Mouse (Mus musculus): Measurements from ENCODE around the gene Myo15b. TPM values are rescaled to one million over a fixed set of nuclear protein-coding genes. Genes with fewer than 3 reads are reported as not detected.

Gene Myo15b
- polyA plus RNA-seq, 1 experiment from 2014 or later, result 1.7 TPM

GRCm38 (mm10) chr11:115877174-115877755, 19.1 kb downstream of the Myo15b start:
- WGBS, result 61% methylated on average over 6 of the region's 6 CpGs
- Histone ChIP-seq H3K4me3 (ENCODE audit: low read length) (no peak overlapping the region), H3K4me1 (ENCODE audit: control insufficient read depth, insufficient read depth, low read length) (peaks cover 5% of the 10 kb centered on the region), H3K9ac (ENCODE audit: low read length) (no peak overlapping the region), H3K27me3 (ENCODE audit: control insufficient read depth, insufficient read depth, low read length) (no peaks in the 10 kb centered on the region; the same call in 1 of the 2 replicates), H3K9me3 (replicated peaks; ENCODE audit: control insufficient read depth, low read length) (no peaks in the 10 kb centered on the region), H3K4me2 (ENCODE audit: low read depth, low read length) (no peak overlapping the region), H3K36me3 (ENCODE audit: control insufficient read depth, insufficient read depth) (no peaks in the 10 kb centered on the region), H3K27ac (ENCODE audit: low read length) (no peak overlapping the region)
- no peak for ATAC-seq (replicated peaks; ENCODE audit: extremely low read depth, insufficient read depth, low FRiP score)

DNA sequence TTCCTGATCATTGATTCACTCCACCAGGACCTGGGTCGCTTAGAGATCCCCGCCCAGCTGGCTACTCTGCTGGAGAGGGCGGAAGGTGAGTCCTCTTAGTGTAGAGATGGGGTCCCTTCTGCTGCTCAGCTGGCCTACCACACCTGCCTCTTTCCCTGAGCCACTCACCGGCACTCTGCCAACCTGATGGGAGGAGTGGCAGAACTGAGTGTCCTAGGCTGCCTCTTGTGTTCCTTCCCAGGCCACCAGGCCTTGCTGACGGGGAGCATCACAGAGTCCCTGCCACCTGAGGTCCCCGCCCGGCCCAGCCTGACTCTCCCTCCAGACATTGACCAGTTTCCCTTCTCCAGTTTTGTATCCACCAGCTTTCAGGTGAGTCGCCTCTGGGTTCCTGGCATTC, 19.9 kb downstream of the Myo15b start:
- Histone ChIP-seq H3K4me2 (ENCODE audit: low read depth, low read length) (no peak overlapping the region), H3K4me3 (ENCODE audit: low read length) (no peak overlapping the region), H3K27me3 (ENCODE audit: control insufficient read depth, insufficient read depth, low read length) (peaks cover 3% of the 10 kb centered on the region), H3K9me3 (replicated peaks; ENCODE audit: control insufficient read depth, low read length) (no peaks in the 10 kb centered on the region), H3K4me1 (ENCODE audit: control insufficient read depth, insufficient read depth, low read length) (0 out of 2 replicates have a peak, but pooled peaks cover 3% of the 10 kb centered on the region), H3K36me3 (ENCODE audit: control insufficient read depth, insufficient read depth) (no peaks in the 10 kb centered on the region), H3K27ac (ENCODE audit: low read length) (no peak overlapping the region), H3K9ac (ENCODE audit: low read length) (no peak overlapping the region)
- no peak for ATAC-seq (replicated peaks; ENCODE audit: extremely low read depth, insufficient read depth, low FRiP score)
- 80% methylated on average over 8 of the region's 8 CpGs for WGBS

DNA sequence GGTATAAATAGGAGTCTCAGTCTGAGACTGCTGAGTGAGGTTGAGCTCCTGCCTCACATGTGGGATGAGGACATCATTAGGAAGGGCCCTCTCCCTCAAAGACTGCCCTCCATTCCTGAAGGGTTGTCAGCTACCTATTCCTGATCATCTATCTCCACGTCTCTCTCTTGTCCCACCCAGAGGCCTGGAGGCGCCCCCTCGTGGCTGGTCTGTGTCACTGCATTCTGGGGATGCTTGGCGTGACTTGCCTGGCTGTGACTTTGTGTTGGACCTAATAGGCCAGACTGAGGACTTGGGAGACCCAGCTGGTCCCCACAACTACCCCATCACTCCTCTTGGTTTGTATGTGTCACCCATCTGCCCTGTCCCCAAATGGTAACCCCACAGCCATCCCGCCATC, 22.8 kb downstream of the Myo15b start:
- H3K4me1 ChIP-seq (ENCODE audit: control insufficient read depth, insufficient read depth, low read length), result 0 out of 2 replicates have a peak, but pooled peaks cover 3% of the 10 kb centered on the region
- no peaks in the 10 kb centered on the region for H3K36me3 ChIP-seq (ENCODE audit: control insufficient read depth, insufficient read depth)
- peaks cover 13% of the 10 kb centered on the region for H3K27me3 ChIP-seq (ENCODE audit: control insufficient read depth, insufficient read depth, low read length)
- no peak overlapping the region for H3K9ac ChIP-seq (ENCODE audit: low read length)
- H3K4me2 ChIP-seq (ENCODE audit: low read depth, low read length), result no peak overlapping the region
- no peak overlapping the region for H3K27ac ChIP-seq (ENCODE audit: low read length)
- ATAC-seq (replicated peaks; ENCODE audit: extremely low read depth, insufficient read depth, low FRiP score), result no peak
- H3K4me3 ChIP-seq (ENCODE audit: low read length), result no peak overlapping the region
- 29% methylated on average over 5 of the region's 5 CpGs for WGBS
- no peaks in the 10 kb centered on the region for H3K9me3 ChIP-seq (replicated peaks; ENCODE audit: control insufficient read depth, low read length)

- H3K4me1 ChIP-seq (ENCODE audit: control insufficient read depth, insufficient read depth, low read length), result no peaks in the 10 kb centered on the region
- no peak overlapping the region for H3K4me2 ChIP-seq (ENCODE audit: low read depth, low read length)
- H3K27me3 ChIP-seq (ENCODE audit: control insufficient read depth, insufficient read depth, low read length), result peaks cover 13% of the 10 kb centered on the region
- H3K4me3 ChIP-seq (ENCODE audit: low read length), result no peak overlapping the region
- no peaks in the 10 kb centered on the region for H3K36me3 ChIP-seq (ENCODE audit: control insufficient read depth, insufficient read depth)
- H3K27ac ChIP-seq (ENCODE audit: low read length), result no peak overlapping the region
- no peaks in the 10 kb centered on the region for H3K9me3 ChIP-seq (replicated peaks; ENCODE audit: control insufficient read depth, low read length)
- H3K9ac ChIP-seq (ENCODE audit: low read length), result no peak overlapping the region; the same call in 1 of the 2 replicates
- WGBS, result 30% methylated on average over 17 of the region's 17 CpGs
- ATAC-seq (replicated peaks; ENCODE audit: extremely low read depth, insufficient read depth, low FRiP score), result no peak
Measured at GRCm38 (mm10) chr11:115883251-115883650, 25.0 kb downstream of the Myo15b start.

- H3K36me3 ChIP-seq (ENCODE audit: control insufficient read depth, insufficient read depth), result no peaks in the 10 kb centered on the region
Measured at GRCm38 (mm10) chr11:115884361-115884760, 26.2 kb downstream of the Myo15b start.

DNA sequence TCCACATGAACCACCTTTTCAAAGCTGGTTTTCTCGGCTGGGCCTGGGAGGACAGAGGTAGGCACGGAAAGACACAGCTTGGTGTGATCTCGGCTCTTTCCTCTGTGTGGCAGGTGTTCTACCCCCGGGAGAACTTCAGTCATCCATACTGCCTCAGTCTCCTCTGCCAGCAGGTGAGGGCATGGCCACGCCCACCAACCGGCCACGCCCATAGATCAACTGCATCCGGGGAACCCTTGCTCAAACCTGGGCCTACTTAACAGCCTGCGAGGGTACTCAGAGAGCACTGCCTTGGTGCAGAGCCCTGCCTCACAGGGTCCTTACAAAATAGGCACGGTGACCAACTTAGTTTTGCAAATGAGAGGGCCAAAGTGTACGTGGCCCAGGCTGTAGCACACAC, 27.1 kb downstream of the Myo15b start:
- 70% methylated on average over 11 of the region's 11 CpGs for WGBS
- no peaks in the 10 kb centered on the region for H3K4me1 ChIP-seq (ENCODE audit: control insufficient read depth, insufficient read depth, low read length)
- no peak overlapping the region for H3K4me2 ChIP-seq (ENCODE audit: low read depth, low read length)
- H3K36me3 ChIP-seq (ENCODE audit: control insufficient read depth, insufficient read depth), result no peaks in the 10 kb centered on the region
- no peak overlapping the region for H3K9ac ChIP-seq (ENCODE audit: low read length)
- no peak for ATAC-seq (replicated peaks; ENCODE audit: extremely low read depth, insufficient read depth, low FRiP score)
- H3K27me3 ChIP-seq (ENCODE audit: control insufficient read depth, insufficient read depth, low read length), result peaks cover 13% of the 10 kb centered on the region
- H3K4me3 ChIP-seq (ENCODE audit: low read length), result no peak overlapping the region
- H3K27ac ChIP-seq (ENCODE audit: low read length), result no peak overlapping the region
- no peaks in the 10 kb centered on the region for H3K9me3 ChIP-seq (replicated peaks; ENCODE audit: control insufficient read depth, low read length)

More at GRCm38 (mm10) chr11:115884361-115884760, 26.2 kb downstream of the Myo15b start:
- Histone ChIP-seq H3K27me3 (ENCODE audit: control insufficient read depth, insufficient read depth, low read length) (peaks cover 13% of the 10 kb centered on the region), H3K9me3 (replicated peaks; ENCODE audit: control insufficient read depth, low read length) (no peaks in the 10 kb centered on the region), H3K4me3 (ENCODE audit: low read length) (no peak overlapping the region), H3K4me2 (ENCODE audit: low read depth, low read length) (no peak overlapping the region), H3K27ac (ENCODE audit: low read length) (no peak overlapping the region), H3K4me1 (ENCODE audit: control insufficient read depth, insufficient read depth, low read length) (no peaks in the 10 kb centered on the region), H3K9ac (ENCODE audit: low read length) (no peak overlapping the region)
- WGBS, result 82% methylated on average over 3 of the region's 3 CpGs
- ATAC-seq (replicated peaks; ENCODE audit: extremely low read depth, insufficient read depth, low FRiP score), result no peak

GRCm38 (mm10) chr11:115886446-115886845, 28.2 kb downstream of the Myo15b start:
- no peaks in the 10 kb centered on the region for H3K9me3 ChIP-seq (replicated peaks; ENCODE audit: control insufficient read depth, low read length)
- H3K4me3 ChIP-seq (ENCODE audit: low read length), result no peak overlapping the region
- peaks cover 13% of the 10 kb centered on the region for H3K27me3 ChIP-seq (ENCODE audit: control insufficient read depth, insufficient read depth, low read length)
- H3K9ac ChIP-seq (ENCODE audit: low read length), result no peak overlapping the region
- H3K27ac ChIP-seq (ENCODE audit: low read length), result no peak overlapping the region
- no peaks in the 10 kb centered on the region for H3K36me3 ChIP-seq (ENCODE audit: control insufficient read depth, insufficient read depth)
- 81% methylated on average over 11 of the region's 11 CpGs for WGBS
- H3K4me2 ChIP-seq (ENCODE audit: low read depth, low read length), result no peak overlapping the region
- H3K4me1 ChIP-seq (ENCODE audit: control insufficient read depth, insufficient read depth, low read length), result no peaks in the 10 kb centered on the region
- no peak for ATAC-seq (replicated peaks; ENCODE audit: extremely low read depth, insufficient read depth, low FRiP score)

- WGBS, result 88% methylated on average over 5 of the region's 5 CpGs
- Histone ChIP-seq H3K4me3 (ENCODE audit: low read length) (no peak overlapping the region), H3K27me3 (ENCODE audit: control insufficient read depth, insufficient read depth, low read length) (peaks cover 11% of the 10 kb centered on the region), H3K9me3 (replicated peaks; ENCODE audit: control insufficient read depth, low read length) (no peaks in the 10 kb centered on the region), H3K36me3 (ENCODE audit: control insufficient read depth, insufficient read depth) (no peaks in the 10 kb centered on the region), H3K4me2 (ENCODE audit: low read depth, low read length) (no peak overlapping the region), H3K9ac (ENCODE audit: low read length) (no peak overlapping the region), H3K4me1 (ENCODE audit: control insufficient read depth, insufficient read depth, low read length) (no peaks in the 10 kb centered on the region), H3K27ac (ENCODE audit: low read length) (no peak overlapping the region)
- no peak for ATAC-seq (replicated peaks; ENCODE audit: extremely low read depth, insufficient read depth, low FRiP score)
Measured at GRCm38 (mm10) chr11:115888020-115888419, 29.8 kb downstream of the Myo15b start.

- Histone ChIP-seq H3K9me3 (replicated peaks; ENCODE audit: control insufficient read depth, low read length) (no peaks in the 10 kb centered on the region), H3K27ac (ENCODE audit: low read length) (no peak overlapping the region), H3K4me3 (ENCODE audit: low read length) (no peak overlapping the region), H3K9ac (ENCODE audit: low read length) (no peak overlapping the region), H3K36me3 (ENCODE audit: control insufficient read depth, insufficient read depth) (peaks cover 2% of the 10 kb centered on the region; the same call in 1 of the 2 replicates), H3K4me2 (ENCODE audit: low read depth, low read length) (no peak overlapping the region), H3K27me3 (ENCODE audit: control insufficient read depth, insufficient read depth, low read length) (0 out of 2 replicates have a peak, but pooled peaks cover 2% of the 10 kb centered on the region), H3K4me1 (ENCODE audit: control insufficient read depth, insufficient read depth, low read length) (no peaks in the 10 kb centered on the region)
- WGBS, result 77% methylated on average over 6 of the region's 6 CpGs
- no peak for ATAC-seq (replicated peaks; ENCODE audit: extremely low read depth, insufficient read depth, low FRiP score)
Measured at GRCm38 (mm10) chr11:115889159-115889558, 31.0 kb downstream of the Myo15b start.

Measured in heart, embryonic 16.5 days (tissue).